Mouse (Mus musculus) thymus, adult 2 months (tissue): ENCODE measurements around the gene Ccdc38.

ENCODE experiments used
- CTCF ChIP-seq: fragments of 200-500 bp; IDR thresholded peaks from 2 replicates; pipeline ENCODE4 v1.5.1; 2012; ENCODE audit warnings: mild to moderate bottlenecking, control low read depth, low read length, moderate library complexity, borderline replicate concordance; ENCODE audit not compliant: control insufficient read depth, poor library complexity, insufficient read depth; ENCODE audit errors: extremely low read depth
- POLR2A ChIP-seq: fragments of 200-500 bp; IDR thresholded peaks from 2 replicates; pipeline ENCODE4 v1.6.1; 2012; ENCODE audit warnings: mild to moderate bottlenecking, low read length, control low read depth, moderate library complexity; ENCODE audit not compliant: control insufficient read depth, poor library complexity, insufficient read depth; ENCODE audit errors: extremely low read depth

DNA sequence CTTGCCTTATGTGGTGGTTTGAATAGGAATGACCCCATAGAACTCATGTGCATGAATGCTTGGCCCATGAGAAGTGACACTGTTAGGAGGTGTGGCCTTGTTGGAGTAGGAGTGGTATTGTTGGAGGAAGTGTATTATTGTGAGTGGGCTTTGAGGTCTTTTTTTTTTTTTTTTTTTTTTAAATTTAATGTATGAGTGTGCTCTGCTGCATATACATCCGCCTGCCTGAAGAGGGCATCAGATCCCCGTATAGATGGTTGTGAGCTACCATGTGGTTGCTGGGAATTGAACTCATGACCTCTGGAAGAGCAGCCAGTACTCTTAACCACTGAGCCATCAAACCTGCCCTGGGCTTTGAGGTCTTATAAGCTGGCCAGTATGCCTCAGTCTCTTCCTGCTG is 31.8 kb downstream of the Ccdc38 start:
- TF ChIP-seq CTCF (no peak), POLR2A (no peak)
